Mouse (Mus musculus) thymus, adult 2 months (tissue): ENCODE measurements around the gene Fem1b.

Experiments
- CTCF ChIP-seq: fragments of 200-500 bp; IDR thresholded peaks from 2 replicates; pipeline ENCODE4 v1.5.1; 2012; ENCODE audit warnings: mild to moderate bottlenecking, control low read depth, low read length, moderate library complexity, borderline replicate concordance; ENCODE audit not compliant: control insufficient read depth, poor library complexity, insufficient read depth; ENCODE audit errors: extremely low read depth
- POLR2A ChIP-seq: fragments of 200-500 bp; IDR thresholded peaks from 2 replicates; pipeline ENCODE4 v1.6.1; 2012; ENCODE audit warnings: mild to moderate bottlenecking, low read length, control low read depth, moderate library complexity; ENCODE audit not compliant: control insufficient read depth, poor library complexity, insufficient read depth; ENCODE audit errors: extremely low read depth

- TF ChIP-seq CTCF: no peak
- no peak for TF ChIP-seq POLR2A
These were observed 14.7 kb upstream of the Fem1b start for GRCm38 (mm10) chr9:62826456-62826855.
